Mouse (Mus musculus) intestine, postnatal 0 days (tissue): ENCODE data around the gene Midn. TPM values are rescaled to one million over a fixed set of nuclear protein-coding genes. Genes with fewer than 3 reads are reported as not detected.

Source experiments
- ATAC-seq: fragments of 200-750 bp; cut with Nextera tagmentation; 2 replicates; pipeline ENCODE4 v1.8.0; 2017; ENCODE audit warnings: mild to moderate bottlenecking, moderate TSS enrichment, moderate library complexity
- H3K27ac ChIP-seq: fragments of 300-500 bp; sonication (generic); 2 replicates; pipeline ENCODE4 v1.5.1; 2014; ENCODE audit warnings: mild to moderate bottlenecking, low read depth, low read length, moderate library complexity
- H3K27me3 ChIP-seq: fragments of 300-500 bp; sonication (generic); replicated peaks from 2 replicates; pipeline ENCODE4 v1.6.1; 2014; ENCODE audit warnings: low read length, mixed read lengths; ENCODE audit not compliant: control insufficient read depth, insufficient read depth
- H3K36me3 ChIP-seq: fragments of 300-500 bp; sonication (generic); 2 replicates; pipeline ENCODE4 v1.6.1; 2014; ENCODE audit warnings: mild to moderate bottlenecking, moderate library complexity; ENCODE audit not compliant: control insufficient read depth, insufficient read depth
- H3K4me1 ChIP-seq: fragments of 300-500 bp; sonication (generic); replicated peaks from 2 replicates; pipeline ENCODE4 v1.6.1; 2014; ENCODE audit warnings: antibody characterized with exemption, low read length, mixed read lengths; ENCODE audit not compliant: control insufficient read depth, insufficient read depth
- H3K4me2 ChIP-seq: fragments of 300-500 bp; sonication (generic); replicated peaks from 2 replicates; pipeline ENCODE4 v1.6.1; 2014; ENCODE audit warnings: low read depth, mild to moderate bottlenecking, moderate library complexity
- H3K4me3 ChIP-seq: fragments of 300-500 bp; sonication (generic); 2 replicates; pipeline ENCODE4 v1.5.1; 2014; ENCODE audit warnings: low read depth, low read length
- H3K9ac ChIP-seq: fragments of 300-500 bp; sonication (generic); 2 replicates; pipeline ENCODE4 v1.6.1; 2014; ENCODE audit warnings: mild to moderate bottlenecking, low read depth, low read length
- H3K9me3 ChIP-seq: fragments of 300-500 bp; sonication (generic); 2 replicates; pipeline ENCODE4 v1.6.1; 2016; ENCODE audit warnings: mixed run types; ENCODE audit not compliant: control insufficient read depth
- CTCF ChIP-seq: sonication (generic); IDR thresholded peaks from 2 replicates; pipeline ENCODE4 v1.5.1; 2016; ENCODE audit warnings: low read depth, mild to moderate bottlenecking, control low read depth, antibody characterized with exemption, moderate library complexity
- WGBS: fragments of 180-500 bp; shearing (Covaris S2); extraction: QIAGEN DNeasy Blood & Tissue Kit; methylation state at CpG from one replicate; pipeline ENCODE4 v1.1.7; 2014; 5-methylcytosine and 5-hydroxymethylcytosine counted together
- polyA plus RNA-seq: library from polyadenylated mRNA; unstranded; fragments of >200 nt; fragmentation: Nextera tagmentation; extraction: Ambion mirVana; gene quantifications from 2 replicates; pipeline ENCODE4 v1.2.1, GENCODE M21; 2015

The Midn gene
- polyA plus RNA-seq, 1 experiment from 2014 or later, result 19.5 TPM

DNA sequence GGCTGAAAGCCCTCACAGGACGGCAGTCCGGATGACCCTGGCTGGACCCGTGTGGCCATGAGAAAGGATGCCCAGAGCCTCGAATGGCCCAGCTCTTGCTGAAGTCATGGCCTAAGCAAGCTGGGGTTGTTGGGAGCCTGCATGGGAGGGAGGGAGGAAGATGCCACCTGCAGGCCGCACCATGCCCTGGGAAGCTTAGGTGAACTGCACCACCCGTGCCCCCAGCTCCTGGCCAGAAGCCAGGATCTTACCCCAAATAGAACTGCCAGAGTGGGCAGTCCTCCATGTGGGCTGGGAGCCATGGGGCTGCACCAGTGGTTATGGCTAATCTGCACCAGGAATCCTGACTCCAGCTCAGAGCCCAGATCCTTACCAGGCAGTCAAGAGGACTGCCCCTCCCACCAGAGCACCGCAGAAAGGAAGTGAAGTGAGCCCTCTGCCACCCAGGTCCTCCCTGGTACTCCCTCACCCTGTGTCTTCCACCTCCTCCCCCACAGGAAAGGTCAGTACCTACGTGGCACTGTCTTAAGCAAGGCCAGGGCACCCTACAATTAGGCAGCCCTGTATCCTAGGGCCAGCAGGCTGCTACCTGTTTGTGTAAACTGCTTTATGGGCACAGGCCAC is 14.7 kb upstream of the Midn start:
- ATAC-seq, result no peak
- no peak overlapping the region for H3K27ac ChIP-seq
- peaks cover 9% of the 10 kb centered on the region; the same call in 1 of the 2 replicates for H3K4me1 ChIP-seq
- peaks cover 22% of the 10 kb centered on the region; the same call in 1 of the 2 replicates for H3K27me3 ChIP-seq
- TF ChIP-seq CTCF, result peak; percentile 46
- H3K9ac ChIP-seq, result no peak overlapping the region
- 76% methylated on average over 8 of the region's 8 CpGs for WGBS
- H3K4me2 ChIP-seq, result no peak overlapping the region
- peaks cover 42% of the 10 kb centered on the region for H3K36me3 ChIP-seq
- no peaks in the 10 kb centered on the region for H3K9me3 ChIP-seq
- H3K4me3 ChIP-seq, result no peak overlapping the region

DNA sequence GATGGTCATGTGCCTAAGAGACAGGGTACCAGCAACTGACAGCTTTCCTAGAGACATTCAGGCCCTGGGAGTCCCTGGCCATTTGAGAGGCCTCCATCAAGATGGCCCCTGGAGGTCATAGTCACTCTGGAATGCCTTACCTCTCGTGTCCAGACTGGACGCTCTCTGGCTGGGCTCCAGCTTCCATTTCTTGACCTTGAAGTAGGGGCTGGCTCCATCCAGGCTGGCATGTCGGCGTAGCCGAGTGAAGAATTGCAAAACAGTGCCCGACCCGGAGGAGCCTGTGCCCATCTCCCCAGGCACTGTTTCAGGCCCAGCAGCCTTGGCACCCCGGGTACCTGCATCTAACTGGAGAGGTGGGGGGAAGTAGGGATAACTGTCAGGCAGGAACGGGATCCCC is 13.7 kb upstream of the Midn start:
- Histone ChIP-seq H3K27ac (no peak overlapping the region), H3K36me3 (peaks cover 31% of the 10 kb centered on the region), H3K4me2 (no peak overlapping the region), H3K9me3 (no peaks in the 10 kb centered on the region), H3K9ac (no peak overlapping the region), H3K27me3 (peaks cover 26% of the 10 kb centered on the region; the same call in 1 of the 2 replicates), H3K4me1 (peaks cover 13% of the 10 kb centered on the region; the same call in 1 of the 2 replicates), H3K4me3 (no peak overlapping the region)
- ATAC-seq, result no peak
- no peak for TF ChIP-seq CTCF
- 83% methylated on average over 9 of the region's 9 CpGs for WGBS

DNA sequence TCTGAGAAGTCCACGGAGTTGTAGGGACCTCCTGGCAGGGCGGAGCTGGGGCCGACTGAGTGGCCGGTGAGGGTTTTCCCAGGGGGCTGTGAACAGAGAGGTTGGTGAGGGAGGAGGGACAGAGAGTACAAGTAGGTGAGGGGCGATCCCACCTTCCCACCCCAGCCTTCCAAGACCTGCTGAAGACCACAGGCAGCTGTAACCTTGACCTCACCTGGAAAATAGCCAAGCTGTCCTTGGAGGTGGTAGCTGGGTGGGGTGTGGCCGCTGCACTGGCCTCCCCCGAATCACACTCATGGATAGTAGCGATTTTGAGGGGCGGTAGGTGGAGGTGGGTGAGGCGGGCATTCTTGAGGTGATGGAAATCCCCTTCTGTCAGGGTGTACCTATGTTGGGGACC is 12.9 kb upstream of the Midn start:
- no peak overlapping the region for H3K27ac ChIP-seq
- peaks cover 26% of the 10 kb centered on the region; the same call in 1 of the 2 replicates for H3K27me3 ChIP-seq
- H3K36me3 ChIP-seq, result peaks cover 24% of the 10 kb centered on the region
- H3K4me2 ChIP-seq, result no peak overlapping the region
- H3K9me3 ChIP-seq, result no peaks in the 10 kb centered on the region
- H3K4me1 ChIP-seq, result peaks cover 12% of the 10 kb centered on the region; the same call in 1 of the 2 replicates
- H3K4me3 ChIP-seq, result no peak overlapping the region
- WGBS, result 83% methylated on average over 10 of the region's 10 CpGs
- H3K9ac ChIP-seq, result no peak overlapping the region
- no peak for ATAC-seq
- TF ChIP-seq CTCF, result no peak

DNA sequence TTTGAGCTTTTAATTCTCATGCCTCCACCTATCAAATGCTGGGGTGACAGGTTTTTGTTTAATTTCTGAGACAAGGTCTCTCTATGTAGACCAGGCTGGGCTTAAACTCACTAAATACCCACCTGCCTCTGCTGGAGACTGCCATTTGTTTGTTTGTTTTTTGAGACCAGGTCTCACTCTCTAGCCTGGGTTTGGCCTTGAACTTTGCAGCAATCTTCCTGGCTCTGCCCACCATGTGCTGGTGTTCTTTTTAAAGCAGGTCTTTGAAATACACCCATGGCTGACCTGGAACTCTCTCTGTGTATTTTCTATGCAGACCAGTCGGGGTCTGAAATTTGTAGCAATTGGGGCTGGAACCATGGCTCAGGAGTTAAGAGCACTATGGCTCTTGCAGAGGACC is 12.4 kb upstream of the Midn start:
- ATAC-seq, result no peak
- H3K27me3 ChIP-seq, result peaks cover 26% of the 10 kb centered on the region; the same call in 1 of the 2 replicates
- no peak overlapping the region for H3K4me2 ChIP-seq

DNA sequence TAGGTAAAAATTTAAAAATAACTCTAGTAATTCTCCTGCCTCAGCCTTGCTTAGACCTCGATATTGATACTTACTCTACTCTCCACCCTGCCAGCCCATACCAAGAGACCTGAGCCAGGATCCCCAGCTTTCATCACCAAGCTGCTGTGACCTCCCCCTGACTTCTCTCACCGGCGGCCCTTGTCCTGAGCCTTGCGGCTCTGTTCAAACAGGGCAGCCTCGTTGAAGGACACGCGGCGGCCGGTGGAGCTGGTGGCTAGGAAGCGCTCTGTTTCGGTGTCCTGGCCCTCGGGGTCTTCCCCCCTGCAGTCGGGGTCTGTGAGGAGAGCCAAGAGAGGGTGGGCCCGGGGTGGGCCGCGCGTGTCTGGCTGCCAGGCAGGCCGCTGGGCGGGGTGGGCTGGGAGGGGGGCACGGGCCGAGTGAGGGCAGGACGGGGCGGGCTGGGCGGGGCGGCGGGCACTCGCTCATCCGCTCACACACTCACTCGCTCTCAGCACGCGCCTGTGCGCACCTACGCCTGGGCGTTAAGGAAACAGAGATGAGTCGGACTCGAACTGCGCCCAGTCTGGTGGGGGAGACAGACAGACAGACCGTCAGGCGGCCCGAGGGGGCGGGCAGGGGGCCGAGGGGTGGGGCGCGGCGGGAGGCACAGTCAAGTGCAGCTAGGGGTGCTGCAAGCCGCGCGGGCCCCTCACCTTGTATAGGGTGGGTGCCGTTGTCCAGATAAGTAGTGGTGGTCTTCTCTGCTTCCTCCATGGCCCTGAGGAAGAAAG is 11.7 kb upstream of the Midn start:
- ATAC-seq, result no peak

More for the DNA sequence above, 12.4 kb upstream of the Midn start:
- Histone ChIP-seq H3K4me1 (peaks cover 11% of the 10 kb centered on the region; the same call in 1 of the 2 replicates), H3K9me3 (no peaks in the 10 kb centered on the region), H3K9ac (no peak overlapping the region), H3K27ac (no peak overlapping the region), H3K4me3 (no peak overlapping the region), H3K36me3 (peaks cover 20% of the 10 kb centered on the region)
- 88% methylated on average over 1 of the region's 1 CpGs for WGBS
- no peak for TF ChIP-seq CTCF

DNA sequence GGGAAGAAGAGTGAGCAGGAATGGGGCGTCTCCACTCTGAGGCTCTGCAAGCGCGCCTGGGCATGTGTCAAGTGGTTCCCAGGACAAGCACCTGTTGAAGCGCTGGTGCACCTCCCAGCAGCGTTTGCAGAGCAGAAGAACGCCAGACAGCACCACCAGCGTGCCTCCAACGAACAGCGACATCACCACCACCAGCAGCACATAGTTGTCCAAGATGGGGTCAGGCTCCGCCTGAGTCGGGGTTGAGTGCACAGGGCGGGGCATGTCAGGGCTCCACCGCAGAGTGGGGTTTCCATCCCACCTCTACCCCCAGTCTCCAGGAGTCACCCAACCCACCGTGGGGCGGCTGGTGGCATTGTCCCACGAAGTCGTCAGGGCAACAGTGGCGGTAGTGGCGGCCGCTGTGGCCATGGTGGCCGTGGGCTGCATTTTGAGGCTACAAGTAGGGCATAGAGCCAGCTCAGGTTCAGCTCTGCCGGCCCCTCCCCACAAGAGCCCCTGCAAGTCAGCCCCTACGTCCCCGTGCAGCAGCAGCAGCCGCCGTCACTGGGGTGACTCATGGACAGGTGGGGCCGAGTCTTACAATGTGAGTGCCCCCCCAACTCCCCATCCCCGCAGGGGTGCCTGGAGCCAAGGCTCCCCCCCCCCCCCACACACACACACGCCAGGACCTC is 11.0 kb upstream of the Midn start:
- Histone ChIP-seq H3K36me3 (peaks cover 5% of the 10 kb centered on the region; the same call in 1 of the 2 replicates), H3K4me2 (peak overlapping the region; percentile 98), H3K9me3 (no peaks in the 10 kb centered on the region), H3K9ac (0 out of 2 replicates have a peak overlapping the region, but pooled peaks have one; percentile 22), H3K27me3 (peaks cover 26% of the 10 kb centered on the region; the same call in 1 of the 2 replicates), H3K4me1 (peaks cover 7% of the 10 kb centered on the region; the same call in 1 of the 2 replicates), H3K27ac (no peak overlapping the region), H3K4me3 (peak overlapping the region; percentile 57)
- 5% methylated on average over 28 of the region's 29 CpGs for WGBS
- no peak for ATAC-seq
- TF ChIP-seq CTCF, result 0 out of 2 replicates have a peak, but pooled peaks have one; percentile 2

More for the DNA sequence above, 11.7 kb upstream of the Midn start:
- peaks cover 26% of the 10 kb centered on the region; the same call in 1 of the 2 replicates for H3K27me3 ChIP-seq
- H3K9me3 ChIP-seq, result no peaks in the 10 kb centered on the region
- TF ChIP-seq CTCF, result no peak
- peaks cover 12% of the 10 kb centered on the region; the same call in 1 of the 2 replicates for H3K36me3 ChIP-seq
- peaks cover 7% of the 10 kb centered on the region; the same call in 1 of the 2 replicates for H3K4me1 ChIP-seq
- H3K9ac ChIP-seq, result no peak overlapping the region
- H3K4me3 ChIP-seq, result peak overlapping the region; percentile 57
- no peak overlapping the region for H3K27ac ChIP-seq
- H3K4me2 ChIP-seq, result peak overlapping the region; percentile 98; the same call in 1 of the 2 replicates
- 27% methylated on average over 45 of the region's 49 CpGs for WGBS
